Mouse (Mus musculus): ENCODE data around the gene Tenm4. TPM values are rescaled to one million over a fixed set of nuclear protein-coding genes. Genes with fewer than 3 reads are reported as not detected.

Gene Tenm4
- polyA plus RNA-seq, 1 experiment from 2014 or later, result 11.4 TPM

- no peaks in the 10 kb centered on the region for H3K36me3 ChIP-seq (ENCODE audit: control insufficient read depth, insufficient read depth, low read length)
- no peak overlapping the region for H3K27ac ChIP-seq (ENCODE audit: low read depth, low read length)
- H3K27me3 ChIP-seq (ENCODE audit: control insufficient read depth, insufficient read depth, low read length), result peaks cover 16% of the 10 kb centered on the region
- no peaks in the 10 kb centered on the region for H3K9me3 ChIP-seq (replicated peaks; ENCODE audit: control insufficient read depth, low read length)
- no peak overlapping the region for H3K4me2 ChIP-seq
- no peak for ATAC-seq (replicated peaks; ENCODE audit: insufficient number of reproducible peaks, low FRiP score, low TSS enrichment)
- no peaks in the 10 kb centered on the region for H3K4me1 ChIP-seq (ENCODE audit: control insufficient read depth, insufficient read depth, low read length)
- no peak overlapping the region for H3K4me3 ChIP-seq (ENCODE audit: low read depth, low read length)
- H3K9ac ChIP-seq (ENCODE audit: low read depth, low read length), result no peak overlapping the region
- WGBS (ENCODE audit: insufficient replicate concordance), result 63% methylated on average over 8 of the region's 8 CpGs
Observed at GRCm38 (mm10) chr7:96701097-96701845, 530.2 kb downstream of the Tenm4 start.

DNA sequence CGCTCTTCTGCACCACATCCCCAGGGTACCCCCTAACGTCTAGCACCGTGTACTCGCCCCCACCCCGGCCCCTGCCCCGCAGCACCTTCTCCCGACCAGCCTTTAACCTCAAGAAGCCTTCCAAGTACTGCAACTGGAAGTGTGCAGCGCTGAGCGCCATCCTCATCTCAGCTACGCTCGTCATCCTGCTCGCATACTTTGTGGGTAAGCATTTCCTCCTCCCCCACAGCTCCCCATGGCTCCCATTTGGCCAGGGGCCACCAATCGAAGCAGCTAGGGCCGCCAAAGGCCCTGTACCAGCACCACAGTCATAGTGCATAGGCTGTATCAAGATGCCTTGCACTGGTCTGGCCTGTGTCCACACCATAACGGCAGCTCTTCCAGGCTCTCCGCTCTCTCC lies 532.9 kb downstream of the Tenm4 start:
- Histone ChIP-seq H3K27me3 (ENCODE audit: control insufficient read depth, insufficient read depth, low read length) (peaks cover 10% of the 10 kb centered on the region), H3K9me3 (replicated peaks; ENCODE audit: control insufficient read depth, low read length) (no peaks in the 10 kb centered on the region), H3K36me3 (ENCODE audit: control insufficient read depth, insufficient read depth, low read length) (no peaks in the 10 kb centered on the region), H3K4me1 (ENCODE audit: control insufficient read depth, insufficient read depth, low read length) (no peaks in the 10 kb centered on the region), H3K9ac (ENCODE audit: low read depth, low read length) (no peak overlapping the region), H3K4me2 (no peak overlapping the region), H3K4me3 (ENCODE audit: low read depth, low read length) (no peak overlapping the region), H3K27ac (ENCODE audit: low read depth, low read length) (no peak overlapping the region)
- WGBS (ENCODE audit: insufficient replicate concordance), result 80% methylated on average over 16 of the region's 16 CpGs
- ATAC-seq (replicated peaks; ENCODE audit: insufficient number of reproducible peaks, low FRiP score, low TSS enrichment), result no peak

DNA sequence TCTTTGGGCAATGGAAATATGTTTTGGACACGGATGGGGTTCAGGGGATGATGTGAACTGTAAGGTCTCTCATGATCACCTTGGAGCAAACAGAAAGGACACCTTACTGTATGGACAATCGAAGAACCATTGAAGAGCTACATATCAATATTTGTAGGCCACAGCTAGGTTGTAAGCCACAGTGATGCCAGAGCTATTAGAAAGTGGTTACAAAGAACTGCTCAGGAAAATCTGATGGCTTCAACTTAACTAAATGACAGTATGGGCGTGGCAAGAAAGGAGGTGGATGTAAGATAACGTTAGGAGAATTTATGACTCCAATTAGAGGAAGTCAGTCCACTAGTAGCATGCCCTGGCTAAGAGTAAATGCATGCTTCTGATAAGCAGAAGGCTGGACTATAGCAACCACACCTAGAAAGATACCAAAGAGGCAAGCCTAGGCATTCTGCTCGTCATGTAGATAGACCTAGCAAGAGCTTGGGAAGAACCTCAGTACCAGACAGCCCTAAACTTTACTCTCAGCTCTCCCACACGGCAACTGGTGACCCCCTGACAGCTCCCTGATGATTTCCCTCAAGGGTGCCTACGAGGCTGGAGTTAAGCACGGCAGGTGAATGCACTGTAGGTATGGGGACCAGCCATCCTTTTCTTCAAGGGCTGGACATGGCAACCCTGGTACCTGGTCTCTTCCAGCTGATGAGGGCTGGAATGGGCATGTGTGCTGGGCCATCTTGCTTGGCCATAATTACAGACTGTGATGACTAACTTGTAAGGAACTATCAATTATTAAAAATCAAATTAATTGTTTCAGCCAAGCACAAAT lies 534.5 kb downstream of the Tenm4 start:
- WGBS (ENCODE audit: insufficient replicate concordance), result 67% methylated on average over 8 of the region's 8 CpGs
- Histone ChIP-seq H3K4me1 (ENCODE audit: control insufficient read depth, insufficient read depth, low read length) (no peaks in the 10 kb centered on the region), H3K9me3 (replicated peaks; ENCODE audit: control insufficient read depth, low read length) (no peaks in the 10 kb centered on the region), H3K4me2 (no peak overlapping the region), H3K36me3 (ENCODE audit: control insufficient read depth, insufficient read depth, low read length) (no peaks in the 10 kb centered on the region), H3K27ac (ENCODE audit: low read depth, low read length) (no peak overlapping the region), H3K4me3 (ENCODE audit: low read depth, low read length) (no peak overlapping the region), H3K27me3 (ENCODE audit: control insufficient read depth, insufficient read depth, low read length) (peaks cover 10% of the 10 kb centered on the region), H3K9ac (ENCODE audit: low read depth, low read length) (no peak overlapping the region)
- ATAC-seq (replicated peaks; ENCODE audit: insufficient number of reproducible peaks, low FRiP score, low TSS enrichment), result no peak

DNA sequence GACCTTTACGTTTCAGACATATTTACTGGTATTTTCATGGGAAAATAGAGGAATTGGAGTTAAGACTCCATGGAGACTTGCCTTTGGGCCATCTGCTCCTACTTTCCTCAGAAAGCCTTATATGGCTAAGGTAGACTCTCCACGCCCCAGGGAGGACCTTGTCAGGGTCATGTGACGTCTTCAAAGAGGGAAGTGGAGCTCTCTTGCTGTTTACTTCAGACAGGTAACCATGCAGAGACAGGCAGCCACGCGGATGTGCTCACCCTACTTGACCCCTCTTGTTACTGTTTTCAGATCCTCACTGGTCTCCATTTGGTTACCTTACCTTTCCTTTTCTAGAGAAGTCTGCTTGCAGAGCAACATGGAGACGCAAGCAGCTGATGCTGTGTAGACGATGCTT lies 535.5 kb downstream of the Tenm4 start:
- WGBS (ENCODE audit: insufficient replicate concordance), result 86% methylated on average over 7 of the region's 7 CpGs
- no peak overlapping the region for H3K27ac ChIP-seq (ENCODE audit: low read depth, low read length)
- peaks cover 10% of the 10 kb centered on the region for H3K27me3 ChIP-seq (ENCODE audit: control insufficient read depth, insufficient read depth, low read length)
- H3K36me3 ChIP-seq (ENCODE audit: control insufficient read depth, insufficient read depth, low read length), result no peaks in the 10 kb centered on the region
- H3K4me1 ChIP-seq (ENCODE audit: control insufficient read depth, insufficient read depth, low read length), result no peaks in the 10 kb centered on the region
- H3K9me3 ChIP-seq (replicated peaks; ENCODE audit: control insufficient read depth, low read length), result no peaks in the 10 kb centered on the region
- ATAC-seq (replicated peaks; ENCODE audit: insufficient number of reproducible peaks, low FRiP score, low TSS enrichment), result no peak
- H3K4me2 ChIP-seq, result no peak overlapping the region
- no peak overlapping the region for H3K9ac ChIP-seq (ENCODE audit: low read depth, low read length)
- H3K4me3 ChIP-seq (ENCODE audit: low read depth, low read length), result no peak overlapping the region

- no peak for ATAC-seq (replicated peaks; ENCODE audit: insufficient number of reproducible peaks, low FRiP score, low TSS enrichment)
- H3K27me3 ChIP-seq (ENCODE audit: control insufficient read depth, insufficient read depth, low read length), result peaks cover 10% of the 10 kb centered on the region
- H3K9me3 ChIP-seq (replicated peaks; ENCODE audit: control insufficient read depth, low read length), result no peaks in the 10 kb centered on the region
- no peaks in the 10 kb centered on the region for H3K36me3 ChIP-seq (ENCODE audit: control insufficient read depth, insufficient read depth, low read length)
- H3K4me2 ChIP-seq, result no peak overlapping the region
- no peak overlapping the region for H3K4me3 ChIP-seq (ENCODE audit: low read depth, low read length)
- 84% methylated on average over 2 of the region's 2 CpGs for WGBS (ENCODE audit: insufficient replicate concordance)
- H3K27ac ChIP-seq (ENCODE audit: low read depth, low read length), result no peak overlapping the region
- H3K4me1 ChIP-seq (ENCODE audit: control insufficient read depth, insufficient read depth, low read length), result no peaks in the 10 kb centered on the region
- H3K9ac ChIP-seq (ENCODE audit: low read depth, low read length), result no peak overlapping the region
Observed at GRCm38 (mm10) chr7:96707112-96707511, 536.1 kb downstream of the Tenm4 start.

DNA sequence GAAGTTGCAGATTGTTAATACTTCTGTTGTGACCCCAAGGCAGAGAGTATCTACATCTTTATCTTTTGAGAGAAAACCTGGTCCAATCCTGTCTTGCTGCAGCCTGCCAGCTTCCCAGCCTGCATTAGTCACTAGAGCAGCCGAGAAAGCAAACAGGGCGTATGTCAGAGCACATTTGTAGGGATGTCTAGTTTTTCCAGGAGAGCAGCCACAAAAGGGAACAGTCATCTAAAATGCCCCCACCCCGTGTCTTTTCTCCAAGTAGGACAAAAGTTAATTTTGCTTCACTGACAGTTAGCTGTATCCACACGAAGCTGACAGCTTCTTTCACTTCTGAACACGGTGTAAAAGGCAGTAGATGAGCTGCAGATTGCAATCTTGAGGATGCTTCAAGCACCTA lies 537.0 kb downstream of the Tenm4 start:
- Histone ChIP-seq H3K4me3 (ENCODE audit: low read depth, low read length) (no peak overlapping the region), H3K27ac (ENCODE audit: low read depth, low read length) (no peak overlapping the region), H3K27me3 (ENCODE audit: control insufficient read depth, insufficient read depth, low read length) (peaks cover 13% of the 10 kb centered on the region), H3K36me3 (ENCODE audit: control insufficient read depth, insufficient read depth, low read length) (no peaks in the 10 kb centered on the region), H3K9ac (ENCODE audit: low read depth, low read length) (no peak overlapping the region), H3K4me2 (no peak overlapping the region), H3K9me3 (replicated peaks; ENCODE audit: control insufficient read depth, low read length) (no peaks in the 10 kb centered on the region), H3K4me1 (ENCODE audit: control insufficient read depth, insufficient read depth, low read length) (no peaks in the 10 kb centered on the region)
- WGBS (ENCODE audit: insufficient replicate concordance), result 84% methylated on average over 5 of the region's 5 CpGs
- no peak for ATAC-seq (replicated peaks; ENCODE audit: insufficient number of reproducible peaks, low FRiP score, low TSS enrichment)

GRCm38 (mm10) chr7:96708561-96708960 lies 537.5 kb downstream of the Tenm4 start:
- Histone ChIP-seq H3K9ac (ENCODE audit: low read depth, low read length) (no peak overlapping the region), H3K4me1 (ENCODE audit: control insufficient read depth, insufficient read depth, low read length) (no peaks in the 10 kb centered on the region), H3K4me2 (no peak overlapping the region), H3K4me3 (ENCODE audit: low read depth, low read length) (no peak overlapping the region), H3K9me3 (replicated peaks; ENCODE audit: control insufficient read depth, low read length) (no peaks in the 10 kb centered on the region), H3K36me3 (ENCODE audit: control insufficient read depth, insufficient read depth, low read length) (no peaks in the 10 kb centered on the region), H3K27ac (ENCODE audit: low read depth, low read length) (no peak overlapping the region), H3K27me3 (ENCODE audit: control insufficient read depth, insufficient read depth, low read length) (peaks cover 12% of the 10 kb centered on the region)
- ATAC-seq (replicated peaks; ENCODE audit: insufficient number of reproducible peaks, low FRiP score, low TSS enrichment), result no peak
- WGBS (ENCODE audit: insufficient replicate concordance), result 80% methylated on average over 5 of the region's 5 CpGs

GRCm38 (mm10) chr7:96708968-96709367 lies 537.9 kb downstream of the Tenm4 start:
- no peak for ATAC-seq (replicated peaks; ENCODE audit: insufficient number of reproducible peaks, low FRiP score, low TSS enrichment)
- H3K4me3 ChIP-seq (ENCODE audit: low read depth, low read length), result no peak overlapping the region
- peaks cover 8% of the 10 kb centered on the region for H3K27me3 ChIP-seq (ENCODE audit: control insufficient read depth, insufficient read depth, low read length)
- no peak overlapping the region for H3K9ac ChIP-seq (ENCODE audit: low read depth, low read length)
- no peaks in the 10 kb centered on the region for H3K4me1 ChIP-seq (ENCODE audit: control insufficient read depth, insufficient read depth, low read length)
- H3K36me3 ChIP-seq (ENCODE audit: control insufficient read depth, insufficient read depth, low read length), result no peaks in the 10 kb centered on the region
- no peak overlapping the region for H3K4me2 ChIP-seq
- no peaks in the 10 kb centered on the region for H3K9me3 ChIP-seq (replicated peaks; ENCODE audit: control insufficient read depth, low read length)
- 90% methylated on average over 8 of the region's 8 CpGs for WGBS (ENCODE audit: insufficient replicate concordance)
- no peak overlapping the region for H3K27ac ChIP-seq (ENCODE audit: low read depth, low read length)

All from heart, embryonic 11.5 days (tissue).